Mouse (Mus musculus) urinary bladder, postnatal 36 days (tissue): ENCODE measurements around the gene Med7.
A peak's percentile ranks its signal among the peaks of the same experiment; 100 is the strongest.

Source experiments
- DNase-seq, 2 experiments: peaks; one replicate each; pipeline ENCODE4 v3.0.0; 2022; ENCODE audit warnings: low spot score in 2 of 2, mixed read lengths in 1 of 2

Gene Med7

DNA sequence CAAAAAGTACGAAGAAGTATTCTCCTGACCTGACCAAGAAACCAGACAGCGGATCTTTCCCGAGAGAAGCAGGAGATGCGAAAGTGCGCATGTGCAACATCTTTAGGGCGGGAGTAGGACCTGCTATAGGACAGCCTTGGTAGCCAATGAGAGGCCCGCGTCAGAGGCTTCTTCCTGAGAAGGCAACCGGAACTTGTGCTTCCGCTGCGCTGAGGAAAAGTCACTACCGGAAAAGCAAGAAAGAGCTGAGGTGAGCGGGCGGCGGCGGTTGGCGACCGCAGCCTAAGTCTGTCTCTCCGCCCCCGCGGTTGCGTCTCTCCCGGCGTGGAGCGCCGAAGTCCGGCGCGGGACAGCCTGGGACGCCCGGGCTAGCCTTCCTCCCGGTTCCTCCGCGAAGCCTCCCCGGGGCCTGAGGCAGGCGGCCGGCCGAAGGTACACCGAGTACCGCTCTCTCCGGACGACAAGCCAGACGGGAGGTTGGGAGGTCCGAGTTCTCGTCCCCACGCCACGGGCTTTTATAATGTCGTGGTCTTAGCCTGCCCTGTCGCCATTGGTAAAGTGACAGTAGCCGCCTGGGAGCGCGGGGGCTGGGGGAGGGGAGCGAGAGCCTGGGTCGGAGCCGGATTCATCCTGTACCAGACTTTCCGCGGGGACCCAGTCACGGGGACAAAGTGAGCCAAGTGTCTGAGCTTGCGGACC, at the start of gene Med7:
TSS of gene Med7 (plus strand) at position 166 of the 699 bp plus-strand sequence.
- peak; percentile 88 to 95 for DNase-seq

DNA sequence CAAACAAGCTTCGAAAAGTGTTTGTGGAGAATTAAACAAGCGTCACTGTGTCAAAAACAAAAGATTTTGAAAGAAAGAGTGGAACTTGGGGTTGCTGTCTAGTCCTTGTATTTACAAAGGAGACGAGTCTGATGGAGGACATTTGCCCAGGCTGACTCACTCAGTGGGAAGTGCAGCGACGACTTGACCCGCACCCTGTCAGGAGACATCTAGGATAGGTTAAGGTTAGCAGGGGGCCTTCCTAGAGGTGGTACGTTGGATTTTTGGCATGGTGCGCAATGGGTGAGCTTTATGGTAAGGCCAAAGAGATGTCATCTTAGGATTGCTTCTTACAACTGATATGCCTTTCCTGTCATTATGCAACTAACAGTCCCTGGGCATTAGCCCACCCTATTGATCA, 49.7 kb upstream of the Med7 start:
- DNase-seq: no peak

DNA sequence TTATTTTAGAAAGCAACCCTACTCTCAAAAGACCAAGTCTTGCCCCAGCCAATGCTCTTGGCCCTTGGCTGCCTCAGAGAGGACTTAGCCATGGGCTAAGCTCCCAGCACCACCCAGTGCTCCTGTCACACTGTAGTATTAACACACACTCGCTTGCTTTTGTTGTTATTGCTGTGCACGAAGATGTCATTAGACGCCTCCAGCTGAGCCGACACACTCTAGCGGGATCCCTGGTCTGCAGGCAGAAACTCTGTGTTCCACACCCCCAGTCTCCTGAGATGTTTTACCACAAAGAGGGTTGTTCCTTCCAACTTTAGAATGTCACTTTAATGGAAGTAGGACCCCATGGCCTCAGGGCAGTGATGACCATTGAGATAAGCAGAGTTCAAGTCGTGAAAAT, 48.3 kb upstream of the Med7 start:
- DNase-seq: no peak

DNA sequence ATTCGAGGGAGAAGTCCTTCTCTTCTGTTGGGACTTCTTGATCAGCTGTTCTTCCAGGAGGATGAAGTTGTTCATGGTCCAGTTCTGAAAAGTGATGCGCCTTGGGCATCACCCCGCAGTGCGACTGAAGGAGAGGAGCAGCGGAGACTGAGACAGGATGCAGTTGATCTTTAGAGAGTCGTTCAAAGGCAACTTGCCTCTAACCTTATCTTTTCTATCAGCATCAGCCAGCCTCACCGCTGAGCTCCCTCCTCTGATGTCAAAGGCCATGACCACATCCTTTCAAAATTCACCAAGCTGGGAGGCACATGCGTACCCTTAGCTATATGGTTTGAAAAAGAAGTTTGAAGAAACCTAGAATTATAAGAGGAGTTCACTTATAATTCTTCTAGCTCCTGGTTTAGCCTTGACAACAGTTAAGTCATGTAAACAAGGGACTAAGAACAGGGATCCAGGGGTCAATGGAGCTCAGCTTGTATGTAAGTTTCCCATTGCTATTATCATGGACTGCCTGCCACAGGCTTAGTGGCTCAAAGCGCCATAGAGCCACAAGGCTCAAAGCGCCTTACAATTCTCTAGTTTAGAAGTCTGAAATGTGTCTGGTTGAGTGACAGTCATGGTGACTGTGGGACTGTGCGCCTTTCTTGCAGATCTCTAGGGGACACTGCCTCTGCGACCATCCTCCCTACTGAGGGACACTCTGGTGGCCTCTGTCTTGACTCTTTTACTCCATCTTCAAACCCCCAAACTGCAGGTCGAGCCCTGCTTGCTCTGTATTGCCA, 47.2 kb upstream of the Med7 start, which contains the start of gene Itk:
TSS of gene Itk (minus strand) at position 180 of the 782 bp plus-strand sequence.
- DNase-seq: no peak

DNA sequence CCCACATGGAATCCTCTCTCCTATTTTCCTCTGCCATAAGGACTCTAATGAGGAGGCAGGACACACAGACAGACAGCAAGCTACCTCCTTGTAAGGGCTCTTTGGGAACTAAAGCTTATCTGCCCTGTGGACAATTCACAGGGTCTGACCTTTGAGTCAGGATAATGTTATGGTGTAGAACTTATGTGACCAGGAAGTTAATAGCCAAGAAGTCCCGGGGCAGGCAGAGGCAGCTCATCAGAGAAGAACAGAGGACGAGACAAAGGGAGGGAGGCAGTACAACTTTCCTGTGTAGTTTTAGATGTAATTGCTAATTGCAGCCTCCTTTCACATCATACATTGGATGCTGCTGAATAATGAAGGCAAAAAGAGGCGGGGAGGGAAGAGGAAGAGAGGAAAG, 46.1 kb upstream of the Med7 start:
- no peak for DNase-seq

GRCm38 (mm10) chr11:46392890-46393289, 43.8 kb upstream of the Med7 start:
- DNase-seq: no peak

- DNase-seq: no peak
Observed at GRCm38 (mm10) chr11:46393413-46393812, 43.3 kb upstream of the Med7 start.

- DNase-seq: no peak
Observed at GRCm38 (mm10) chr11:46395088-46395487, 41.6 kb upstream of the Med7 start.

DNA sequence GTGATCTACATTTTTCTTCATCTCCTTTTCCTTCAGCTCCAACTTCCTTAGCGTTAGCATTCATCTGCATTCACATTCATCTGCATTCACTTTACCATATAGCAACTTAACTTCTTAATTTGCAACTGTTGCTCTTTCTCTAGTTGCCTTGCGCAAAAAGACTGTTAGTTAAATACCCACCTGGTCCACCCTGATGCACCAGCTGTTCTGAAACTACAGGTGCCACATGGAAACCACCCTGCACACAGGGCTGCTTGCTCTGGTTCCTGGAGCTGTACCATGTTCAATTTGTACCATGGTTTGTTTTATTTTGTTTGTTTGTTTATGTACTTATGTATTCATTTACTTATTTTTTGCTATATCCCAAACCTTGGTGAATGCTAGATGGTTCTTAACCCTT, 41.0 kb upstream of the Med7 start:
- no peak for DNase-seq

DNA sequence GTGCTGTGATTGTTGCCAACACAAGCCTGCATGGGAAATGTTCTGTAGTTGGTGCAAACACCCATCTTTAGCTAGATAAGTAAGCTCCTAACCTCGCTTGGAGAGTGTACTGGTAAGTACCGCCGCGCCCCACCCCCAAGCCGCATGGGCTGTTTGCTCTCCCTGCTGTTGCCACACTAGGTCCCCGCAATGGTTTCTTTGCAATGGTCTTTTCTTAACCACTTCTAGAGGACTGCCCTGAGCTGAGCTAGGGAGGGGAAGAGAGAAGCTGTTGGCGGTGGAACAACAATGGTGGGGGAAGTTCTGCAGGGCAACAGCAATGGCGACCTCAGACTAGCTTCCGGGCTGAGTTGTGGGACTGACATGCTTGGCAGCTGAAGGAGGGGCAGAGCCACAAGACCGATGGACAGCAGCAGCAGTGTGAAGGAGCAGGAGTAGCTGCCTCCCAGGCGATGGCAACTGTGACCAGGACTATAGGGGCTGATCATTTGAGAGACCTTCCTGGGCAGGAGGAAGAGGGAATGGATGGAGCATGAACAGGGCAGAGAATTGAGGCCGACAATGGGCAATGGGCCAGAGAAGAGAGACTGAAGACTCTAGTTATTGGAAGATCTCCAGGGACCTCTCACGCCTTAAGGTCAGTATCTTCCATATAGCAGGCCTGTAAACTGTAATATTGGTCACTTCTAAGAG, 40.4 kb upstream of the Med7 start, which contains the start of gene Fam71b:
TSS of gene Fam71b (plus strand) at position 393 of the 693 bp plus-strand sequence.
- DNase-seq: no peak

- DNase-seq: no peak
Observed at GRCm38 (mm10) chr11:46396860-46397179, 39.9 kb upstream of the Med7 start.

DNA sequence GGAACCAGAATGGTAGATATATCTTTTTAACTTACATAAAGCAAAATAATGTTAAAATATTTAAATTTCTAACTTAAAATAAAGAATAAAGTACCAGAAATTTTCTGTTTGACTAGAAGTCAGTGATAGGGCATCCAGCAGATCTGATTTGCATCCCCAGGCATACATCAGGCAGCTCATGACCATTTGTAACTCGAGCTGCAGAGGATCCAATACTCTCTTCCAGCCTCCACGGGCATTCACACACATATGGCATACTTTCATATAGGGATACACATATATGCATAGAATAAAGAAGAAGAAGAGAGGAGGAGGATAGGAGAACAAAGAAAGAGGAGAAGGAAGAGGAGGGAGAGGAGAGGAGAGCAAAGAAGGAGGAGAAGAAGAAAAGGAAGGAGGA, 38.8 kb upstream of the Med7 start:
- no peak for DNase-seq

- DNase-seq: no peak
Observed at GRCm38 (mm10) chr11:46398473-46398872, 38.3 kb upstream of the Med7 start.

DNA sequence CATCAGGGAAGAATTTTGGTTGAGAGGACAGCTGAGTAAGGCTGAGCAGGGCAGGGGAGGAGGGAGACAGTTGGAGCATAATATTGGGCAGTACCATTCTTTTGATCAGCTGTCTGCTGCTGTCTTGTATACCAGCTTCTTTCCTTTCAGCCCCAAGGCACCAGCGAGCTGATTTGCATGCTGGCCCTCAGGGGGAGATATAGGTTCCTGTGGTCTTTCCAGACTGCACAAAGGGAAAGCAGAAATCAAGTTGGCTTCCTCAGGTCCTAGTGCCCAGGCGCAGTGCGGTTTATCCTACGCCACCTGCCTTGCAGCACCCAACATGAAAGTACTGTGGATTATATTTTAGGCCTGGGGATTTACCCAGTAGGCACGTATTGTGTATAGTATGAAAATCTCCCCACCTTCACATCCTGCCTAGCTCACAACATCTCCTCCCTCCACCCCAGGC, 37.8 kb upstream of the Med7 start:
- DNase-seq: no peak

GRCm38 (mm10) chr11:46401555-46401954, 35.2 kb upstream of the Med7 start:
- no peak for DNase-seq

GRCm38 (mm10) chr11:46404986-46405385, 31.7 kb upstream of the Med7 start:
- no peak for DNase-seq

DNA sequence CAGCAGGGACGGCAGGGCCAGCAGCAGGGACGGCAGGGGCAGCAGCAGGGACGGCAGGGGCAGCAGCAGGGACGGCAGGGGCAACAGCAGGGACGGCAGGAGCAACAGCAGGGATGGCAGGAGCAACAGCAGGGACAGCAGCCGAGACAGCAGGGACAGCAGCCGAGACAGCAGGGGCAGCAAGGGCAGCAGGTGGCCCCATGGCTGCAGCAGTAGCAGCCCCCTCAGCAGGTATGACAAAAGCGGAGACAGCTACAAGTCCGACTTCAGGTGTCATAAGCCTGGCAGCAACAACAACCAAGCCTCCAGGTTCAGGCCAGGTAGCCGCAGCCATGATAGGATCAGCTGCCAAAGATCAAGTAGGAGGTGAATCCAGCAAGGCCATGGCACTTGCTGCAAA, 30.0 kb upstream of the Med7 start:
- no peak for DNase-seq

GRCm38 (mm10) chr11:46410018-46410563, 26.6 kb upstream of the Med7 start:
- no peak for DNase-seq

GRCm38 (mm10) chr11:46418438-46418837, 18.3 kb upstream of the Med7 start:
- no peak for DNase-seq

DNA sequence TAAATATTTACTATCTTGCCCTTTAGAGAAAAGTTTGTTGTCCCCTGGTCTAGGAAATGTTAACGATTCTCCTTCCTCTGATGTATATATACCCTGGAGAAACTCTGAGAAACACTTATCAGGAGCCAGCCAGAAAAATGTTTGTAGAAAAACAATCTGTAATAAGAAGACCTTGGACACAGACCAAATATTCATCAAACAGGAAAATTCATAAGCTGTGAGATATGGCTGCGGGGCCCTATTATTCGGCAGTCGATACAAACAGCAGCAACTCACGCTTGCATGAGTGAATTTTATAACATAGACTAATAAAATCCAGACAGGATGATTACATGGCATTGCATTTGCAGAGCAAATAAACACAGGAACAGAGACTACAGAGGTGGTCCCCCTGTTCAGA, 17.9 kb upstream of the Med7 start:
- no peak for DNase-seq

GRCm38 (mm10) chr11:46421086-46421888, 15.4 kb upstream of the Med7 start:
- DNase-seq: no peak
